Mouse (Mus musculus) C2C12 (cell line): ENCODE data around the gene Mtfr1l. TPM values are rescaled to one million over a fixed set of nuclear protein-coding genes. Genes with fewer than 3 reads are reported as not detected.

Source experiments
- H3K27me3 ChIP-seq: one replicate; pipeline ENCODE4 v1.6.1; 2011; ENCODE audit not compliant: control insufficient read depth, insufficient read depth, insufficient read length
- H3K36me3 ChIP-seq: one replicate; pipeline ENCODE4 v1.6.1; 2011; ENCODE audit not compliant: control insufficient read depth, insufficient read depth
- H3K4me3 ChIP-seq: one replicate; pipeline ENCODE4 v1.5.1; 2011; ENCODE audit warnings: mild to moderate bottlenecking, control low read depth; ENCODE audit not compliant: poor library complexity, insufficient read depth, severe bottlenecking
- H3K79me2 ChIP-seq: one replicate; pipeline ENCODE4 v1.6.1; 2011; ENCODE audit not compliant: control insufficient read depth, insufficient read depth
- H3K79me3 ChIP-seq: one replicate; pipeline ENCODE4 v1.6.1; 2011; ENCODE audit warnings: low read depth, control low read depth
- H3ac ChIP-seq: one replicate; pipeline ENCODE3; 2011; ENCODE audit warnings: low read depth; ENCODE audit not compliant: control insufficient read depth, insufficient read length
- CEBPB ChIP-seq: IDR thresholded peaks from one replicate; pipeline ENCODE4 v1.6.1; 2011; ENCODE audit warnings: low read depth, mild to moderate bottlenecking, control low read depth, moderate library complexity
- CTCF ChIP-seq: IDR thresholded peaks from one replicate; pipeline ENCODE4 v1.5.1; 2011; ENCODE audit not compliant: control insufficient read depth, insufficient read depth, insufficient read length
- FOSL1 ChIP-seq: IDR thresholded peaks from one replicate; pipeline ENCODE4 v1.8.0; 2011; ENCODE audit warnings: mild to moderate bottlenecking, low read length; ENCODE audit not compliant: poor library complexity, insufficient read depth, severe bottlenecking
- MAX ChIP-seq: IDR thresholded peaks from one replicate; pipeline ENCODE4 v1.6.1; 2011; ENCODE audit warnings: mild to moderate bottlenecking, control low read depth
- MYOD1 ChIP-seq: IDR thresholded peaks from one replicate; pipeline ENCODE4 v1.6.1; 2011; ENCODE audit warnings: low read depth; ENCODE audit not compliant: control insufficient read depth, insufficient read length
- MYOG ChIP-seq: IDR thresholded peaks from one replicate; pipeline ENCODE4 v1.6.1; 2011; ENCODE audit not compliant: control insufficient read depth, insufficient read length; ENCODE audit errors: extremely low read depth
- USF1 ChIP-seq: IDR thresholded peaks from one replicate; pipeline ENCODE4 v1.6.1; 2011; ENCODE audit warnings: low read depth, mild to moderate bottlenecking, control low read depth, moderate library complexity
- polyA plus RNA-seq: library from polyadenylated mRNA; unstranded; fragments of >200 nt; fragmentation: generic; extraction: Trizol; gene quantifications from one replicate; pipeline ENCODE4 v1.2.1, GENCODE M21; 2012; ENCODE audit warnings: missing spikeins

The Mtfr1l gene
- polyA plus RNA-seq, 1 experiment, result 66.6 TPM

DNA sequence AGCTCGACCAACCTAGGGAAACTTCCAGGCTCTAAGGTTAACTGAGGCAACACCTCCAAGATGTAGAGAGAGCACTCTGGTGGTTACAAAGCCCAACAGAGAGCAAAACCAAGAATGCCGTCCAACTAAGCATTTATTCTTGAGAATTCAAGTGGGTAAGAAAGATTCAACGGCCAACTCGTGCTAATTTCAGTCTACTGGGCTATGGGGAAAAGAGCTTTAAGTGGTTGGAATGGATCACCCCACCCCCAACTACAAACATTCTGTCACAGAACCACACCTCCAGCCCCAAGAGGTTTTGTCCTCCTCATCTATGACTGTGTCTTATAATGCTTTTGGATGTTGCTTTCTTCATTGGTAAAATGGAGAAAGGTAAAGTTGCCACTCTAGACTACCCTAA lies 2.3 kb downstream of the Mtfr1l start:
- Histone ChIP-seq H3K79me3 (peaks cover 6% of the 10 kb centered on the region), H3K27me3 (no peaks in the 10 kb centered on the region), H3K4me3 (no peak overlapping the region), H3ac (no peak overlapping the region), H3K36me3 (peaks cover 21% of the 10 kb centered on the region), H3K79me2 (peaks cover 31% of the 10 kb centered on the region)
- no peak for TF ChIP-seq MYOD1
- TF ChIP-seq CTCF, result no peak

DNA sequence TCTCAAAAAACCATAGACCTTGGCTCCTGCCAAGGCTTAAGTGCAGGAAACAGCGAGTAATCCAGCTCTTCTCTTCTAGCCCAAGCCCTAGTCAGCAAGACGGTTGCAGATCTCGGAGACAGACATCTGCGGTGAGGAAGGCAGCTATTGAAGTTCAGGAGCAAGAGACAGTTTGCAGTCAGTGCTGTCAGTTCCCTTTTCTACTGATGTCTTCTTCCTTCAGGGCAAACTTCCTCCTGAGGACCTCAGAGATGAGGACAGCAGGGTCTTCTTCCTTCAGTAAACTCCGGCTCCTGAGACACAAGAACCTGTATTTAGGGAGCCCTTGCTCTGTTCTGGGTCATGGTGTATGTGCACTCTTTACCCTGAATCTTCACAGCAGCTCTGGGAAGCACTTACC lies 9.0 kb downstream of the Mtfr1l start:
- H3K4me3 ChIP-seq, result no peak overlapping the region
- no peaks in the 10 kb centered on the region for H3K79me2 ChIP-seq
- H3K27me3 ChIP-seq, result no peaks in the 10 kb centered on the region
- H3K79me3 ChIP-seq, result peaks cover 3% of the 10 kb centered on the region
- no peak overlapping the region for H3ac ChIP-seq
- H3K36me3 ChIP-seq, result peaks cover 68% of the 10 kb centered on the region
- no peak for TF ChIP-seq MYOD1
- TF ChIP-seq USF1, result no peak
- no peak for TF ChIP-seq CEBPB
- no peak for TF ChIP-seq MYOG
- no peak for TF ChIP-seq MAX
- no peak for TF ChIP-seq FOSL1
- TF ChIP-seq CTCF, result no peak

DNA sequence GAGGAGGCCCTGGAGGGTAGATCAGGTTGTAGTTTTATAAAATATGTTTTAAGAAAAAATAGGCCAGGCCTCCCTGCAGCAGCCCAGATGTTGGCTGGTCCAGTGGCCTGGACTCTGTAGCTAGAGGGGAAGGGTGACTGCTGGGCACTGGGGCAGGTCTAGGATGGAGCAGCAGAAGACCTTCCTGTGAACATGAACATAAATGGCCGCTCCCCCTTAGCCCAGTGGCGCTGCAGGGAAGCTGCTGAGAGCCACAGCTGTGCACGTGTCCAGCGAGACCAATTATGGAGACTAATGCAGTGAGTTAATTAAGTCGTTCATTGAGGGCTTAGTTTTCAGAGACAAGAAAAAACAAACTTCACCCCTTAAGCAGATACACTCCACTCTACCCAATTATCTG lies 9.4 kb downstream of the Mtfr1l start:
- Histone ChIP-seq H3ac (no peak overlapping the region), H3K79me2 (peaks cover under 1% of the 10 kb centered on the region), H3K27me3 (no peaks in the 10 kb centered on the region), H3K36me3 (peaks cover 68% of the 10 kb centered on the region), H3K79me3 (peaks cover 3% of the 10 kb centered on the region), H3K4me3 (no peak overlapping the region)
- TF ChIP-seq MAX (no peak), MYOD1 (no peak), CEBPB (no peak), MYOG (no peak), USF1 (no peak), FOSL1 (no peak), CTCF (no peak)

DNA sequence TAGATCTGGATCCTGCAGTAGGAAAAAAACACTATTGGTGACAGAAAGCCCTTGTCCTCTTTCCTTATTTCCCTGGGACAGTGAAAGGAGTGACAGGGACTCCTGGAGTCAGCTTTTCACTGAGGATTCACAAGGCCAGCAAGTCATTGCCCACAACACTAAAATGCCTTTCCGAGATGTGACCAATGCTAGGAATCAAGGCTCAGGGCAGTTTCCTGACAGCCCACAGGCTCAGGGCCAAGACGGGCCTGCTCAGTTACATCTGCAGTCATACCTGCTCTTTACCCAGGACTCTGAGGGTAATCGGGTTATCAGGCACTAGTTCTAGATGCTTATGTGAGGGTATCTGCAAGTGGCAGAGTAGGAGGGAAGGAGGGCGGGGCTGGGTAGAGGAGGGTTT lies 11.7 kb downstream of the Mtfr1l start:
- Histone ChIP-seq H3K27me3 (no peaks in the 10 kb centered on the region), H3K4me3 (no peak overlapping the region), H3K36me3 (peaks cover 63% of the 10 kb centered on the region), H3K79me3 (peaks cover 13% of the 10 kb centered on the region), H3ac (no peak overlapping the region), H3K79me2 (peaks cover 23% of the 10 kb centered on the region)
- no peak for TF ChIP-seq MAX
- TF ChIP-seq MYOG, result no peak
- no peak for TF ChIP-seq CTCF
- no peak for TF ChIP-seq MYOD1
- no peak for TF ChIP-seq FOSL1

DNA sequence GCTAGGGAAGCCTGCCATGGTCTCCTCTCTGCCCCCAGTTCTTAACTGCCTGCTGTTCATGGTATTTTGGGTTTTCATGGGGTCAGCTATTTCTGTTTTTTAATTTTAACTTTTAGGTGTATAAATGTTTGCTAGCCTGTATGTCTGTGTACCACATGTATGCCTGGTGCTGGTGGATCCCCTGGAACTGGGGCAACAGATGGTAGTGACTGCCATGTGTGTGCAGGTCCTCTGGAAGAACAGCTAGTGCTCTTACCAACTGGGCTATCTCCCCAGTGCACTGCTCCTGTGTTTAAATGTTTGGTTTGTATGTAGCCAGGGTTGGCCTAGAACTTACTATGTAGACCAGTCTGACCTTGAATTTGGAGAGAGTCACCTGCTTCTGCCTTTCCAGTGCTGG lies 15.9 kb downstream of the Mtfr1l start:
- TF ChIP-seq FOSL1, result no peak
- no peak for TF ChIP-seq MAX
- TF ChIP-seq CEBPB, result no peak
- no peak for TF ChIP-seq USF1
- no peak for TF ChIP-seq CTCF
- no peak for TF ChIP-seq MYOG
- TF ChIP-seq MYOD1, result no peak
- H3K27me3 ChIP-seq, result no peaks in the 10 kb centered on the region
- peaks cover 30% of the 10 kb centered on the region for H3K79me3 ChIP-seq
- H3K79me2 ChIP-seq, result peaks cover 64% of the 10 kb centered on the region
- H3K4me3 ChIP-seq, result no peak overlapping the region
- H3ac ChIP-seq, result no peak overlapping the region
- peaks cover 29% of the 10 kb centered on the region for H3K36me3 ChIP-seq

DNA sequence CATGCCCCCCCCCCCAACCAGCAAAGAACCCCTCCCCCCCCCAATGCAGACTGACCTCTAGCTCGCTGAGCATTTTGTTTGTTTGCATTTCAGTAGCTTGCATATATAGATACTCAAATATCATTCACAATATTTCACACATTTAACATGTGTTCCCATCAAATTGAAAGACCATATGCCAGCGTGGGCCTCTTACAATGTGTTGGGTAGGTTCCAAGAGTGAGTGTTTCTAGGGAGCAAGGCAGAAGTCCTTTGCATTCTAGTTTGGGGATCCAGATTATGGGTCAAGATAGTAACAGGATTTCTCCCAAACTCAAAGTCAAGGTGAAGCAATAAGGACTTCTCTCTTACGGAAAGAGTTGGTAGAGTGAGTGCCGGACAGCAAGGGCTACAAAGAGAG lies 16.6 kb downstream of the Mtfr1l start:
- Histone ChIP-seq H3K27me3 (no peaks in the 10 kb centered on the region), H3K79me3 (peaks cover 37% of the 10 kb centered on the region), H3K4me3 (no peak overlapping the region), H3ac (no peak overlapping the region), H3K36me3 (peaks cover 31% of the 10 kb centered on the region), H3K79me2 (peaks cover 72% of the 10 kb centered on the region)
- no peak for TF ChIP-seq USF1
- TF ChIP-seq MAX, result no peak
- no peak for TF ChIP-seq FOSL1
